Mouse (Mus musculus) gastrocnemius, postnatal 14 days (tissue): Measurements from ENCODE around the gene Eif2b3. TPM values are rescaled to one million over a fixed set of nuclear protein-coding genes. Genes with fewer than 3 reads are reported as not detected.

Experiments
- DNase-seq: peaks from one replicate; pipeline ENCODE4 v3.0.0; 2021; ENCODE audit warnings: mixed read lengths
- intact Hi-C: fragments of 180-260 bp; cut with DNase I; formaldehyde crosslinking; loops from one replicate; pipeline ENCODE4 v1.15.1; 2025; ENCODE audit warnings: low total_unique reads
- total RNA-seq, 2 experiments: library from RNA; stranded (reverse); gene quantifications; 2 replicates each; pipeline ENCODE4 v1.2.3; 2021

Eif2b3 gene
- total RNA-seq, 2 experiments from 2014 or later: 22.0 to 24.8 TPM

- intact Hi-C loops: no loop called here
- no peak for DNase-seq
These were observed 12.1 kb upstream of the Eif2b3 start for GRCm38 (mm10) chr4:117007058-117007457.

GRCm38 (mm10) chr4:117010231-117010630 lies 9.0 kb upstream of the Eif2b3 start:
- no peak for DNase-seq
- intact Hi-C loops: no loop called here

- DNase-seq: no peak
- intact Hi-C loops: no loop called here
These were observed 5.6 kb upstream of the Eif2b3 start for GRCm38 (mm10) chr4:117013596-117013995.

- intact Hi-C loops: no loop called here
- no peak for DNase-seq
These were observed 4.2 kb upstream of the Eif2b3 start for GRCm38 (mm10) chr4:117014901-117015415.

GRCm38 (mm10) chr4:117017738-117018137 lies 1.5 kb upstream of the Eif2b3 start:
- DNase-seq: no peak
- intact Hi-C loops: no loop called here

GRCm38 (mm10) chr4:117018327-117018726 lies 875 bp upstream of the Eif2b3 start:
- intact Hi-C loops: no loop called here
- no peak for DNase-seq

GRCm38 (mm10) chr4:117023469-117023868 lies 4.3 kb downstream of the Eif2b3 start:
- DNase-seq: no peak
- intact Hi-C loops: no loop called here

- intact Hi-C loops: no loop called here
- DNase-seq: no peak
These were observed 11.9 kb downstream of the Eif2b3 start for GRCm38 (mm10) chr4:117031105-117031504.

- DNase-seq: peak; percentile 32
- intact Hi-C loops: no loop called here
These were observed 20.9 kb downstream of the Eif2b3 start for GRCm38 (mm10) chr4:117039925-117040687.

GRCm38 (mm10) chr4:117040791-117041190 lies 21.6 kb downstream of the Eif2b3 start:
- intact Hi-C loops: no loop called here
- DNase-seq: no peak

- intact Hi-C loops: no loop called here
- DNase-seq: peak; percentile 73
These were observed 22.1 kb downstream of the Eif2b3 start for GRCm38 (mm10) chr4:117041283-117041721.

- intact Hi-C loops: no loop called here
- peak; percentile 17 for DNase-seq
These were observed 29.6 kb downstream of the Eif2b3 start for GRCm38 (mm10) chr4:117048836-117049235.

- DNase-seq: no peak
- intact Hi-C loops: no loop called here
These were observed 30.3 kb downstream of the Eif2b3 start for GRCm38 (mm10) chr4:117049485-117049884.

- DNase-seq: peak; percentile 16
- intact Hi-C loops: no loop called here
These were observed 33.4 kb downstream of the Eif2b3 start for GRCm38 (mm10) chr4:117052626-117053025.

GRCm38 (mm10) chr4:117053956-117054355 lies 34.8 kb downstream of the Eif2b3 start:
- intact Hi-C loops: no loop called here
- DNase-seq: no peak

GRCm38 (mm10) chr4:117056102-117056501 lies 36.9 kb downstream of the Eif2b3 start:
- intact Hi-C loops: no loop called here
- DNase-seq: no peak

GRCm38 (mm10) chr4:117056514-117056913 lies 37.3 kb downstream of the Eif2b3 start:
- intact Hi-C loops: no loop called here
- DNase-seq: no peak

- intact Hi-C loops: no loop called here
- no peak for DNase-seq
These were observed 39.3 kb downstream of the Eif2b3 start for GRCm38 (mm10) chr4:117058512-117058911.

GRCm38 (mm10) chr4:117062700-117063390 lies 43.6 kb downstream of the Eif2b3 start:
- intact Hi-C loops: no loop called here
- DNase-seq: no peak

GRCm38 (mm10) chr4:117068035-117068434 lies 48.8 kb downstream of the Eif2b3 start:
- intact Hi-C loops: no loop called here
- no peak for DNase-seq

- intact Hi-C loops: no loop called here
- DNase-seq: no peak
These were observed 50.4 kb downstream of the Eif2b3 start for GRCm38 (mm10) chr4:117069647-117070046.
